Mouse (Mus musculus): Measurements from ENCODE around the gene Ceacam10.
"Not testable (repeated sequence)": the region's sequence is repeated elsewhere in the genome, so short reads cannot be mapped to it uniquely, and the experiment has no call there.

Ceacam10 gene
- long read RNA-seq, experiment 1: 0 reads
- long read RNA-seq, experiment 2: 0 reads

DNA sequence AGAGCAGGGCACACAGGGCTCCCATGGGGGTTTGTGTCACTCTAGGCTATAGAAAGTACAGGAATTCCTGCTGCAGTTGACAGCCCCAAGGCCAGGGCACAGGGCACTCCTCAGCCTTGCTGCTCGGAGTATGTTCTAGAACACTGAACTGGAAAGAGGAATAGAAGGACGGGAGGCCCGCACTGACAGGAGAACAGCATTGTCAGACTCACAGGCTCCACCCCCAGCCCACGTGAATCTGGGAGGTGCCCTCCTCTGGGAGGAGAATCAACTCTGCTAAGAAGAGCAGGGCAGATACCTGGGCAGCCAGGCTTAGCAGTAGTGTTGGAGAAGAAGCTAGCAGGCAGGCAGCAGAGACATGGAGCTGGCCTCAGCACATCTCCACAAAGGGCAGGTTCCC lies at the start of gene Ceacam10:
TSS of gene Ceacam10 (plus strand) at position 289 of the 400 bp plus-strand sequence.
- intact Hi-C loops (cut with DNase I): not testable (repeated sequence)

GRCm38 (mm10) chr7:24735970-24736670 lies 40.9 kb upstream of the Ceacam10 start:
- intact Hi-C loops (cut with DNase I): no loop called here

GRCm38 (mm10) chr7:24750695-24751094 lies 26.3 kb upstream of the Ceacam10 start:
- intact Hi-C loops (cut with DNase I): no loop called here

GRCm38 (mm10) chr7:24751610-24752009 lies 25.4 kb upstream of the Ceacam10 start:
- intact Hi-C loops (cut with DNase I): no loop called here

GRCm38 (mm10) chr7:24753476-24753875 lies 23.5 kb upstream of the Ceacam10 start:
- intact Hi-C loops (cut with DNase I): no loop called here

DNA sequence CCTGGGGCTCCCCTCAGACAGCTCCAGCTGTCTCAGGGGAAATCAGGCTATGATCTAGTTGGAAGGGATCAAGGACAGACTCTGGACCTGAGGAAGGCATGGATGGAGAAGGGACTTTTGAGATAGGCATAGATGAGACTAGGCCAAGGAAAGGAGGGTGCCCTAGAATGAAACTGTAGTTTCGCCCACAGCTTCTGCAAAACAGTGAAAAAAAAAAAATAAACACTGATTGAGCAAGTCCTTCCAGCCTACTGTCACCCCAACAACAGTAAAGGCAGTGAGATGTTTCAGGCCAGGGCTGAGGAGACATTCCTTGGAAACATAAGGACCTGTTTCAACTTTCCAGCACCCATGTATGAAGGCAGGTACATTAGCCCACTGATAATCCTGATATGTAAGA lies 18.5 kb upstream of the Ceacam10 start:
- intact Hi-C loops (cut with DNase I): no loop called here

GRCm38 (mm10) chr7:24760211-24760610 lies 16.8 kb upstream of the Ceacam10 start, which contains the start of gene Cd177:
Cd177 (minus strand) TSS chr7:24760311.
- intact Hi-C loops (cut with DNase I): no loop called here

DNA sequence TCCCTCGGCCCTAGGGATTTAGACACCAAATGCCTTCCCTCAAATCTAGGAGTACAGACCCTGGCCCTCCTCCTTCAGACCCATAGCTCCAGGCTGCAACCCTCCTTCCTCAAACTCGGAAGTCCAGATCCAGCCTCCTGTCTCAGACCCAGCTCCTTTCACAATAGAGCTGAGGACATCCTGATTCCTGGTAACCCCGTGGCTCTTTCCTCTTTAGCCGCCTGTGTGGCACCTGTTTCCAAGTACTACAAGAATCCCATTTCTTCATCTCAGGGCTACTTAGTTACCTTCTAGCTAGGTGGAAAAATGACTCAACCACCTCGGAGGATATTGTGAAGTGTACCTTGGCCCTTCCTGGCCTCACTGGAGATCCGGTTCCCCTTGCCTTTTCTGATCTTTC lies 15.8 kb upstream of the Ceacam10 start:
- intact Hi-C loops (cut with DNase I): no loop called here

DNA sequence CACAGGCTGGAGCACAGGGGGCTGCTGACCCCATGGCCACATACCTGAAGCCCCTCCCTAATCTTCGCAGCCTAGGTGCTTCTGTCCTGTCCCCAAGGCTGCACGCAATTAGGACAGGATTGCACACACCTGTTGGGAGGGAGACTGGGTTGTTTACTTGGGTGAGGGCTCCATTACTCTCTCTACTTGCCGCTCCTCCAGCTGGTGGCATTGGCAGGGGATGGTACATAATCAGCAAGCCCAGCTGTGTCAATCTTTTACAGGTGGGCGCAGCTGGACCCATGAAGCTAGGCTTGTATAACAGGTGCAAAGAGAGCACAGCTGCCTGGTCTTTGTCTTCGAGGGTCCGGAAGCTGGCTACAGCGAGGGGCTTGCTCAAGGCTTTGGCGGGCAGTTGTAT lies 14.4 kb upstream of the Ceacam10 start:
- intact Hi-C loops (cut with DNase I): no loop called here

DNA sequence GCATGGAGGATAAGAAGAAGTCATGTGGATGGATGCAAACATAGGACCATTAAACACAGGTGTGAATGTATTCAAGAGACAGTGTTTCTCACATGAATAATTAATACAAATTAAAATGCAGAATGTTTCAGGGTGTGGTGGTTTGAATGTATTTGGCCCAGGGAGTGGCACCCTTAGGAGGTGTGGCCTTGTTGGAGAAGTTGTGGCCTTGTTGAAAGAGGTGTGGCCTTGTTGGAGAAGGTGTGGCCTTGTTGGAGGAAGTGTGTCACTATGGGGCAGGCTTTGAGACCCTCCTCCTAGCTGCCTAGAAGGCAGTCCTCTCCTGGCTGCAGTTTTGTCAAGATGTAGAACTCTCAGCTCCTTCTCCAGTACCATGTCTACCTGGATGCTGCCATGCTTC lies 5.6 kb upstream of the Ceacam10 start:
- intact Hi-C loops (cut with DNase I): no loop called here

GRCm38 (mm10) chr7:24773942-24774535 lies 3.0 kb upstream of the Ceacam10 start:
- intact Hi-C loops (cut with DNase I): no loop called here

DNA sequence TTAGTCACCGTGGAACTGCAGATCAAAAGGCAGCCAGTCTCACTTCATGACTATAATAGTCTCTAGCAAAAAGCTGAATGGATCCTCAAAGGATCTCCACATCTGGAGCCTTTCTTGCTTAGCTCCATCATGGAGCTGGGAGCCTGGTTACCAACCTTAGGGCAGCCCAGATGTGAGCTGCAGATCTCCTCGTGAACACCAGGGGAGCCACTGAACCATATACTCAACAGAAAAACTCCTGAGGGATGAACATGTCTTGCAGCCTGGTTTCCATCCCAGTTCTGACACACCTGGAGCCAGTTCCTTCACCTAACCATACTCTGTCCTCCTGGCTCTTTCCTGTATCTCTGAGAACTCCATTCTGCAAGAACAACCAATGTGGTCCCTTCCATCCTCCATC lies 861 bp upstream of the Ceacam10 start:
- intact Hi-C loops (cut with DNase I): no loop called here

DNA sequence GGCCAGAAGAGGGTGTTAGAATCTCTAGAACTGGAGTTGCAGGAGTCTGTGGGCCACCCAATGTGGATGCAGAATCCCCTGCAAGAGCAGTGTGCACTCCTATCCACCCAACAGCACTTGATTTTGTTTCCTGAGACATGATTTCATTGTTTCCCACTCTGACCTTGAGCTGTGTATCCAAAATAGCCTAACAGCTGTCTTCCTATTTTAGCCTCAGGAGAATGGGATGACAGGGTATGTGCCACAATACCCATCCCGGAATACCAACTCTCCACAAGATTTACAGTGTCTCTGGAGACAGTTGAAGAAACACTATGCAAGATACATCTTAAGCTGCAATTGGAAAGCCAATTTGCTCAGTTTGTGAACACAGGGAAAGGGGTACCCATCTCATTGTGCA lies 20.9 kb downstream of the Ceacam10 start:
- intact Hi-C loops (cut with DNase I): no loop called here

DNA sequence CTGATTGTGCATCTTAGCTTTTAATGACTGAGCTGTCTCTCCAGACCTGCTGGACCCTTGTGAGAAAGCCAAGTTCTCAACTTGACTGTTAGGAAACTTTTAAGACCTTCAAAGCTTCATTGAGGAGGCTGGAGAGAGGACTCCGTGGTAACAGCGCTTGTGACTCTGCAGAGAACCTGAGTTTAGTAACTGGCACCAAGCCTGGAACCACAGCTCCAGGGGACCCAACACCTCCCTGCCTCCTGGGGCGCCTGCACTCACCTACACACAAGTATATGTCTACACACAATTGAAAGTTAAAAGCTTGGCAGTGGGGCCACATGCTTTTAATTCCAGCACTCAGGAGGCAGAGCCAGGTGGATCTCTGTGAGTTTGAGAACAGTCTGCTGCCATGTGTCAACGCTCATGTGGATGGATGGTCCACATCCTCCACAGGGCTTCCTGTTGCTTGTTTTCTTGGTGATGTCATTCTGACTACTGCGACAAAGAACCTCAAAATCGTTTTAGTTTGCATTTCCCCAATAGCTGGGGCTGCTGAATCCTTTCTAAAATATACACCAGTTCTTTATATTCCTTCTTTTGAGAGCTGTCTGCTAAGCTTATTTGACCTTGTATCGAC lies 25.3 kb downstream of the Ceacam10 start:
- intact Hi-C loops (cut with DNase I): no loop called here

DNA sequence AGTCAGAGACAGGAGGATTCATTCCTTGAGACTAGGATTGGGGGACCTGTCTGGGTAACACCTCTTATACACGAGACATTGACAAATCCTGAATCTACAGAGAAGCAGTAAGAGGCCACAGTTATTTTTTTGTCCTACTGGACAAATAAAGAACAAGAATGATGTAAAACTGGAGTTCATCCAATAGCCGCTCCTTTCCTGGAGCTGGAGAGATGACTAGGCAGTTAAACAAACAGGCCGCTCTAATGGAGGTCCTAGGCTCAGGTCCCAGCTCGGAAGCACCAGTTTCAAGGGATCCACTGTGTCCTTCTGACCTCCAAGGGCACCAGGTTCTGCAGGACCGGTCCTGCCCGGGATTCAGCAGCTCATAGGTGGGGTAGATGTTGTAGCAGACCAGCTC lies 27.8 kb downstream of the Ceacam10 start:
- intact Hi-C loops (cut with DNase I): no loop called here

DNA sequence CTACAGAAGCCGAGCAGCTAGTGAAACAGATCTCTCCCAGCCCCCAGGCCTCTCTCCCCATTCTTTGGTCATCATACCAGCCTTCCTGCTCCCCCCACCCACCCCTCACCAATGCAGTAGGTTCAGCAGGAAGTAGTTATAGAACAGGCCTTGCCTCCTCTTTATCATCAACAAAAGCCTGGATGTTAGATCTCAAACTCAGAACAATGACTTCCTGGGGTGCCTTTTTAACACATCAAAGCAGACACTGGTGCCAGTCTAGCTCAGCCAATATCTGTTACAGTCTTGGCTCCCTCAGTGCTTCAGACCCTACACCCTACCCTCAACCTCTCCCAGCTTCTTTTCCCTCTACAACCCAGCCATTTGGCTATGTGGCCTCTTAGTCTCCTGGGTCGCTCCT lies 32.0 kb downstream of the Ceacam10 start:
- intact Hi-C loops (cut with DNase I): no loop called here

- intact Hi-C loops (cut with DNase I): loop anchor here (5.0 kb wide), 1 partner anchor 145 kb away; no protein-coding TSS in a partner anchor
Observed at GRCm38 (mm10) chr7:24817502-24817901, 40.5 kb downstream of the Ceacam10 start.

GRCm38 (mm10) chr7:24824452-24824851 lies 47.4 kb downstream of the Ceacam10 start:
- intact Hi-C loops (cut with DNase I): loop anchor here (5.0 kb wide), 1 partner anchor 53 kb away; no protein-coding TSS in a partner anchor

DNA sequence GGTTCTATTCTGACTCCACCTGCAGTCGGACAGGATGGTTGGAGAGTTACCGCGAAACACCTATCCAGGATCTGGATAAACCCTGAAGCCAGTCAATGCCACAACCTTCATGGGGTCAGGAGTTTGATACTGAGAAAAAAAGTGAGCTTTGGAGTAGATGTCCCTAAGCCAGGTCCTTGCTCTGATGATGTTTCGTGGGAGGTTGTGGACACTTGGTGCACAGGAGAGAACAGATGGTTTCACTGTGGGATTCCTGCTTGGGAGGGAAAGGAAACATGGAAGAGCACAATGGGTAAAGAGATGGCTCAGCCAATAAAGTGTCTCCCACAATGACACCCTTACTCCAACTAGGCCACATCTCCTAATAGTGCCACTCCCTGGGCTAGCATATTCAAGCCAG lies 50.2 kb downstream of the Ceacam10 start:
- intact Hi-C loops (cut with DNase I): no loop called here
